Mouse (Mus musculus) liver, postnatal 0 days (tissue): Measurements from ENCODE around the gene Klhdc3. TPM values are rescaled to one million over a fixed set of nuclear protein-coding genes. Genes with fewer than 3 reads are reported as not detected.
A peak's percentile ranks its signal among the peaks of the same experiment; 100 is the strongest.

Source experiments
- ATAC-seq: fragments of 200-750 bp; cut with Nextera tagmentation; 2 replicates; pipeline ENCODE4 v1.8.0; 2017; ENCODE audit warnings: mild to moderate bottlenecking, moderate library complexity
- DNase-seq: peaks from one replicate; pipeline ENCODE4 v3.0.0-alpha.2; 2016
- H3K27ac ChIP-seq: fragments of 300-500 bp; sonication (generic); 2 replicates; pipeline ENCODE4 v1.5.1; 2014; ENCODE audit warnings: antibody characterized with exemption, moderate library complexity, mild to moderate bottlenecking, low read depth
- H3K27me3 ChIP-seq: fragments of 300-500 bp; sonication (generic); 2 replicates; pipeline ENCODE4 v1.6.1; 2014; ENCODE audit warnings: low read length, control low read depth, mixed read lengths; ENCODE audit not compliant: insufficient read depth
- H3K36me3 ChIP-seq: fragments of 300-500 bp; sonication (generic); replicated peaks from 2 replicates; pipeline ENCODE4 v1.6.1; 2014; ENCODE audit warnings: mild to moderate bottlenecking, control low read depth, low read length, moderate library complexity, mixed read lengths; ENCODE audit not compliant: insufficient read depth
- H3K4me1 ChIP-seq: fragments of 300-500 bp; sonication (generic); 2 replicates; pipeline ENCODE4 v1.6.1; 2014; ENCODE audit warnings: antibody characterized with exemption, mild to moderate bottlenecking, control low read depth; ENCODE audit not compliant: insufficient read depth
- H3K4me2 ChIP-seq: fragments of 300-500 bp; sonication (generic); 2 replicates; pipeline ENCODE4 v1.6.1; 2014; ENCODE audit warnings: low read depth, mild to moderate bottlenecking, low read length, moderate library complexity, mixed read lengths
- H3K4me3 ChIP-seq: fragments of 300-500 bp; sonication (generic); 2 replicates; pipeline ENCODE4 v1.5.1; 2014; ENCODE audit warnings: low read depth, low read length
- H3K9ac ChIP-seq: fragments of 300-500 bp; sonication (generic); replicated peaks from 2 replicates; pipeline ENCODE4 v1.6.1; 2014; ENCODE audit warnings: mild to moderate bottlenecking, moderate library complexity
- H3K9me3 ChIP-seq: fragments of 300-500 bp; sonication (generic); 2 replicates; pipeline ENCODE4 v1.6.1; 2016; ENCODE audit warnings: mild to moderate bottlenecking, control low read depth, low read length, mixed read lengths
- CTCF ChIP-seq: sonication (generic); IDR thresholded peaks from 2 replicates; pipeline ENCODE4 v1.5.1; 2016; ENCODE audit warnings: antibody characterized with exemption, low read depth
- EP300 ChIP-seq: IDR thresholded peaks from 2 replicates; pipeline ENCODE4 v1.6.1; 2016; ENCODE audit warnings: antibody characterized with exemption, low read depth, mild to moderate bottlenecking
- WGBS: fragments of 180-500 bp; shearing (Covaris S2); extraction: QIAGEN DNeasy Blood & Tissue Kit; methylation state at CpG from one replicate; pipeline ENCODE4 v1.1.7; 2014; ENCODE audit not compliant: insufficient replicate concordance; 5-methylcytosine and 5-hydroxymethylcytosine counted together
- polyA plus RNA-seq: library from polyadenylated mRNA; unstranded; fragments of >200 nt; fragmentation: Nextera tagmentation; extraction: Ambion mirVana; gene quantifications from 2 replicates; pipeline ENCODE4 v1.2.1, GENCODE M21; 2015

Gene Klhdc3
- polyA plus RNA-seq, 1 experiment from 2014 or later: 63.0 TPM

GRCm38 (mm10) chr17:46662730-46663129 is 18.0 kb downstream of the Klhdc3 start:
- H3K4me2 ChIP-seq: no peak overlapping the region
- H3K4me1 ChIP-seq: no peaks in the 10 kb centered on the region
- TF ChIP-seq EP300: no peak
- TF ChIP-seq CTCF: no peak
- H3K36me3 ChIP-seq: peaks cover 42% of the 10 kb centered on the region
- no peaks in the 10 kb centered on the region for H3K27me3 ChIP-seq
- H3K9me3 ChIP-seq: no peaks in the 10 kb centered on the region
- no peak for DNase-seq
- ATAC-seq: no peak
- H3K9ac ChIP-seq: no peak overlapping the region
- WGBS: 85% methylated on average over 5 of the region's 5 CpGs
- H3K27ac ChIP-seq: no peak overlapping the region
- H3K4me3 ChIP-seq: no peak overlapping the region

- Histone ChIP-seq H3K36me3 (peaks cover 42% of the 10 kb centered on the region), H3K4me3 (no peak overlapping the region), H3K9ac (no peak overlapping the region), H3K27me3 (no peaks in the 10 kb centered on the region), H3K4me1 (no peaks in the 10 kb centered on the region), H3K9me3 (no peaks in the 10 kb centered on the region), H3K27ac (no peak overlapping the region), H3K4me2 (no peak overlapping the region)
- TF ChIP-seq CTCF (no peak), EP300 (no peak)
- no peak for ATAC-seq
- no peak for DNase-seq
- 86% methylated on average over 12 of the region's 12 CpGs for WGBS
Measured at GRCm38 (mm10) chr17:46661981-46662380, 18.7 kb downstream of the Klhdc3 start.

- Histone ChIP-seq H3K36me3 (peaks cover 42% of the 10 kb centered on the region), H3K4me2 (no peak overlapping the region), H3K4me1 (no peaks in the 10 kb centered on the region), H3K4me3 (no peak overlapping the region), H3K9ac (no peak overlapping the region), H3K27me3 (no peaks in the 10 kb centered on the region), H3K27ac (no peak overlapping the region), H3K9me3 (no peaks in the 10 kb centered on the region)
- TF ChIP-seq EP300 (no peak), CTCF (no peak)
- ATAC-seq: no peak
- 82% methylated on average over 9 of the region's 9 CpGs for WGBS
- no peak for DNase-seq
Measured at GRCm38 (mm10) chr17:46661351-46661750, 19.4 kb downstream of the Klhdc3 start.

- TF ChIP-seq CTCF (no peak), EP300 (no peak)
- DNase-seq (no peak), ATAC-seq (no peak)
- Histone ChIP-seq H3K4me2 (no peak overlapping the region), H3K9me3 (no peaks in the 10 kb centered on the region), H3K36me3 (peaks cover 23% of the 10 kb centered on the region), H3K27me3 (no peaks in the 10 kb centered on the region), H3K4me3 (no peak overlapping the region), H3K9ac (no peak overlapping the region), H3K27ac (no peak overlapping the region), H3K4me1 (peaks cover 7% of the 10 kb centered on the region)
- WGBS: 72% methylated on average over 6 of the region's 6 CpGs
Measured at GRCm38 (mm10) chr17:46656054-46656453, 24.7 kb downstream of the Klhdc3 start.

- peaks cover 17% of the 10 kb centered on the region for H3K4me1 ChIP-seq
- H3K27ac ChIP-seq: no peak overlapping the region
- peak overlapping the region; percentile 91 for H3K4me2 ChIP-seq
- peaks cover 21% of the 10 kb centered on the region for H3K36me3 ChIP-seq
- 73% methylated on average over 20 of the region's 20 CpGs for WGBS
- H3K27me3 ChIP-seq: no peaks in the 10 kb centered on the region
- H3K9ac ChIP-seq: peak overlapping the region; percentile 70
- DNase-seq (no peak), ATAC-seq (no peak)
- TF ChIP-seq EP300 (no peak), CTCF (no peak)
- 0 out of 2 replicates have a peak overlapping the region, but pooled peaks have one; percentile 62 for H3K4me3 ChIP-seq
- no peaks in the 10 kb centered on the region for H3K9me3 ChIP-seq
Measured at GRCm38 (mm10) chr17:46651755-46652547, 28.8 kb downstream of the Klhdc3 start.

GRCm38 (mm10) chr17:46651292-46651691 is 29.4 kb downstream of the Klhdc3 start:
- DNase-seq: no peak
- TF ChIP-seq EP300 (no peak), CTCF (no peak)
- Histone ChIP-seq H3K4me1 (peaks cover 23% of the 10 kb centered on the region), H3K36me3 (peaks cover 21% of the 10 kb centered on the region), H3K4me3 (peak overlapping the region; percentile 62), H3K9ac (peak overlapping the region; percentile 70), H3K27ac (0 out of 2 replicates have a peak overlapping the region, but pooled peaks have one; percentile 84), H3K27me3 (no peaks in the 10 kb centered on the region), H3K9me3 (no peaks in the 10 kb centered on the region), H3K4me2 (peak overlapping the region; percentile 91)
- 72% methylated on average over 17 of the region's 17 CpGs for WGBS
- ATAC-seq: no peak
